Mouse (Mus musculus) embryo, embryonic 10 days (tissue): ENCODE measurements around the gene Fbxo6.
A peak's percentile ranks its signal among the peaks of the same experiment; 100 is the strongest.

ENCODE experiments used
- DNase-seq: peaks from one replicate; pipeline ENCODE4 v3.0.0-alpha.2; 2015; ENCODE audit warnings: low spot score

The Fbxo6 gene

DNA sequence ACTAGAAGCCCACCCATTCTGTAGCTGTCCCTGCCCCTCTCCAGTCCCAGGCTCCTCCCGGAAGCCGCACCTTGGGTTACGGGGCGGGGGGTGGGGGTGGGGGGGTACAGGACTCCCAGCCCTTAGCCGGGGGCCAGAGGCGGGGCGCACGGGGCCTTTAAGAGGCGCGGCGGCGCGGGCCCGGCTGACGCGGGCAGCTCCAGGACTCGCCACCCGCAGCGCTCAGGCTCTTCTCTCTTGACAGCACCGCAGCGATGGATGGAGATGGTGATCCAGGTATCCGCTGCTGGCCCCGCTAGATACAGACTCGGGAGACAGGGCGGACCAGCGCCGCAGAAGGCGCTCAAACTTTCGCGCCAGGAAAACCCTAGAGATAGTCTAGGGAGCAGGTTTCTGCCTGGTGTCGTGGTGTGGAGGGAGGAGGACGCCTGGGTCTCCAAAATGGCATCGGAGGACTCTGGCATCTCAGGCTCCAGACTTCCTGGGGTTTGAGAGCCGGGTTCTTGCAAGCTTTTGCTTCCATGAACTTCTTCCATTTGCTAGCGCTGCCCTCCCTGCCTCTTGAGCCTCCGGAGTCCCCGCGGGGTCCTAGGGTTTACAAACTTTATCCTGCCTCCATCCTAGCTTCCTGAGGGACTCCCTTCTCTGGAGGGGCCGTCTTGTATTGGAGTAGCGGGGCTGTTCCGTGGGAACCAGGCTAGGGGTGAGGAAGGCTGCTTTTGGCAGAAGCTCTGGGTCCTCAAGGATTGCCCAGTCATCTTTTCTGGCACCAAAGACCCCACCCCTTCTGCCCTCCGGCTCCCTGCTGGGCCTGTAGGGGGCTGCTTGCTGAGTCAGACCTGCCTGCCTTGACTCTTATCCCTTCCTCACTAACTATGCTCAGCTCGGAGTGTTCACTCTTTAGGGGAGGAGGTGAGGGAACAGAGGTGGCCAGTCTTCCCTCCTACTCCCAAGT, 8.8 kb upstream of the Fbxo6 start, which contains the start of the genes Fbxo44 and Fbxo2:
TSS of gene Fbxo44 (minus strand) at position 47 of the 955 bp plus-strand sequence.
TSS of gene Fbxo2 (plus strand) at position 186 of the 955 bp plus-strand sequence.
- DNase-seq = no peak

DNA sequence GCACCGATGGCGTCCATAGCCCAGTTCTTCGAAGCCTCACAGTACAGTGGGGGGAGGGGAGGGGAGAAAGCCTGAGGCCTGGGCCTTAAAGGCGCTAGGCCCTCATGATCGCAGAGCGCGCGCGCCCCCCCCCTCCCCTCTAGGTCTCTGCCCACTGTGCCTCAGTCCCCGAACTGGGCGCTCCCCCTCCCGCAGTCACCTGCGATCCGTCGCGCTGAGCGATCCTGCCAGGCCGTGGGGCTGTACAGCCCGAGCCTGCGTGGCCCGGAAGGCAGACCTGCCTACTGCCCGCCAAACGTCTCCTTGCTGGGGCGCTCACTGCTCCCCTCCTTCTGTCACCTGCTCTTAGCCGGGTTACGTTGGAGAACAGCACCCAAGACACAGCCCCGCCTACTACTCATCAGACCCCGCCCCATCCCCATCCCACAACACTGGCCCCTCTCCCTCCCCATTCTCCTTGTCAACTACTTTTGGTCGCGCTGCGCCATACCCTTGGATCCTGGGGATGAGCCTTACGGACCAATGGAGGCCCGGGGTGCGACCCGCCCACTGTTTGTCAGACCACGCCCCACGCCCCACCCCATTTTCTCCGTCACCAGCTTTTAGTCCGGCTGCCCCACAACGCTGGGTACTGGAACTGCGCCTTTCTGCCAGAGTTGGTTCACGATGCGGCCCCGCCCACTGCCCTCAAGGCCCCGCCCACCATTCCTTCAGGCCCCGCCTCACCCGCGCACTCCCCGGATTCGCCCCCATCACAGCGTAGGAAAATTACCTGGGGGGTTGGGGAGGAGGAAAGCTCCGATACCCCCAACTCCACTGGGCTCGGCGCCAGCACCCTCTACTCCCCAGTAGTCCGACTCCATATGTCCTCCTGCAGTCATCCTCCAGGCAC, 7.8 kb upstream of the Fbxo6 start:
- DNase-seq = peak; percentile 94

DNA sequence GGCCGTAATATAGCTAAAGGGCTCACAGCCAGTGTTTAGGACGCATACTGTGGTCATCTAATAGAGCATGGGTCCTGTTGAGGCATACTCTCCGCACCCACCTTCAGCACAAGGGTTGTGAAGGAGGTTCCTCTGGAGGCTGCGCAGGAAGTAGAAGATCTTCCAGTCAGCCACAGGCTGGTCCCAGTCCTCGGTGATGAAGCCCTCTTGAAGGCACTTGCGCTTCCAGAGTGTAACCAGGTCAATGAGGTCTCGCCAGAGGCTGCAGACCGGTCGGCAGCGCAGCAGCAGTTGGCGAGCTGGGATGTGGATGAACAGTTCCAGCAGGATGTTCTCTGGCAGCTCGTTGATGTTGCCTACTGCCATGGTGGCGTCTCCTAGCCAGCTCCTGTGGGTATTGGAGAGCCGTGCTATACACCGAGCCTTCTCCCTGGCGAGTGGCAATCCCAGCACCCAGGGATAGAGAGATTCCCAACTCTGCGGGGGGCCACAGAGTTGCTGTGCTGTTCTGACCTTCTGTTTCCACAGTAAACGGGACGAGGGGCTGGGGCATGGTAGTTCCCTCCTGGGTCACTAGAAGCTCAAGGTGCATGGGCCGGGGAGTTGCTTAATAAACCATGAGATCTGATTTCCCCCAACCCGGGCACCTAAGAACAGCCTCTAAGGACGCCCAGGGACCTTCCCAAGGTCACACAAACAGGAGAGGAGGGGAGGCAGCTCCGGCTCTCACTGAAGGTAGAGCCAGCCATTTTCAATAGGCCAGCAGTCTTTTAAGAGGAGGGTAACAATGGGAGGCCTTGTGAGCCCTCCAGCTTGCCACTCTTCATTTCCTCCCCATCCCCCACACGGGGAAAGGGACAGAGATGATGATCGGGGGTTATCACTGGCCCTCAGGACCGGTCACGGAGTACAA, 6.8 kb upstream of the Fbxo6 start:
- peak; percentile 65 for DNase-seq

DNA sequence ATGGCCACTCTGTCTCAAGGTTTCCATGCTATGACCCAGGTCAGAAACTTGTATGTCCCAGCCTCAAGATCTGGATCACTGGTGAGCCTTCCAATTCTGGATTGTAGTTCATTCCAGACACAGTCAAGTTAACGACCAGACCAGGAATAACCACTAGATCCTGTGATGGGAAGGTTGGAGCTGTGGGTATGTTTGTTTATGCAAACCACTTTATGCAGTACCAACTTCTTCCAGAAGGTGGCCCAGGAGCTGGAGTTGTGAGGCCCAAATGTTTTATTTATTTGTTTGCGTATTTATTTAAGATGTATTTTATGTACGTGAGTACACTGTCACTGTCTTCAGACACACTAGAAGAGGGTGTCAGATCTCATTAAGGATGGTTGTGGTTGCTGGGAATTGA, 3.0 kb upstream of the Fbxo6 start:
- DNase-seq = no peak

DNA sequence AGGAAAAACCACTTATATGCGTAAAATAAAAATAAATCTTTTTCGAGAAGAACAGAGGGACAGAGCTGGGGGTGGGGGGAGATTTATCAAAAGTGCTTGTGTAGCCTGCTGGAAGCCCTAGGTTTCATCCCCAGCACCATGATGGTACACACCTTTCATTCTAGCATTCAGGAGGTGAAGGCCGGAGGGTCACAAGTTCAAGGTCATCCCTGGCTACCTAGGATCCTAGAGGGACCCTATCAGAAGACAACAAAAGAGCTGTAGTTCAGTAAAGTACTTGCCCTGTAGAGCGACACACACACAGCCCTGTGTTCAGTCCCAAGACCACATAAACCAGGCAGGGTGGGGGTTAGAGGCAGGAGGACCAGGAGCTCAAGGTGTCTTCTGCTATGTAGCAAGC, 2.1 kb upstream of the Fbxo6 start:
- DNase-seq = no peak

DNA sequence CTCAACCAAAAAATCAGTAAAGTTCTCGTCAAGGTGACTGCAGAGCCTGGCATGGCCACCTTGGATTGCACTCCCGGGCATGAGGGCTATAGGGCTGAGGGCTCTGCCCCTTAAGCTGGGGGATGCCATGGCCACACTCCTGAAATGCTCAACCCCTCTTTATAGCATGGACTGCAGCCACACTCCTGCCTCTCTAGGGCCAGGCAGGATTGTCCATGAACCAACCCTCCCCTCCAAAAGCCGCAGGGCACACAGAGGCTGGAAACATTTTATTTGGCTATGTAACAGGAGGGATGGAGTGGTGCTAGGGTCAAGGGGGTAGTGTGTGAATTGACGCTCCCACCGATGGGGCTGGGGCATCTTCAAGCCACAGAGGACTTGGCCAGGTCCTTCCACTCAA, 607 bp upstream of the Fbxo6 start:
- DNase-seq = no peak

DNA sequence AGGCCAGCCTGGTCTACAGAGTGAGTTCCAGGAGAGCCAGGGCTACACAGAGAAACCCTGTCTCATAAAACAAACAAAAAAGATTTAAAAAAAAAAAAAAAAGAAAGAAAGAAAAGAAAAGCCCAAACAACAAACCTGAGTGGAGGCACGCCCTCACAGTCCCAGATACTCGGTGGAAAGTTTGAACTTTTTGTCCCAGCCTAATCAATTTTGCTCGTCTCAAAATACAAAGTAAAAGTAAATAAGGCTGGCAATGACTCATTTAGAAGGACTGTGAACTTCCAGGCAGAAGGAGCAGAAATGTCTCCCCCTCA, 1.0 kb downstream of the Fbxo6 start:
- no peak for DNase-seq

DNA sequence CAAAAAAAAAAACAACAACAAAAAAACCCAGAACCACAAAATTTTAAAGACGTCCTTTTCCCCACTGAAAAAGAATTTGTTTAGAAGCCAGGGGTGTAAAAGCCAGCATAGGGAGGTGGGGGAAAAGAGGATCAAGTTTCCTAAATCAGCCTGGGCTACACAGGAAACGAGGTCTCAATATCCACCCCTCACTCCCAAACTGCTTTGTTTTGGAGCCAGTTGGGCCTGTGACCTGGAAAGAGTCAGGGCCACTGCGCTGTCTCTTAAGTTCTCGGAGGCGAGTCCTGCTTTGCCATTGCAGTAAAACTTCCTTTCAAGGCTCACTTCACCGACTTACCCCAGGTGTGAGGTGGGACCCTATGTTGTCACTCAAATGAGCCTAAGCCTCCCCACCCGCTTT, 1.7 kb downstream of the Fbxo6 start:
- peak; percentile 38 for DNase-seq

DNA sequence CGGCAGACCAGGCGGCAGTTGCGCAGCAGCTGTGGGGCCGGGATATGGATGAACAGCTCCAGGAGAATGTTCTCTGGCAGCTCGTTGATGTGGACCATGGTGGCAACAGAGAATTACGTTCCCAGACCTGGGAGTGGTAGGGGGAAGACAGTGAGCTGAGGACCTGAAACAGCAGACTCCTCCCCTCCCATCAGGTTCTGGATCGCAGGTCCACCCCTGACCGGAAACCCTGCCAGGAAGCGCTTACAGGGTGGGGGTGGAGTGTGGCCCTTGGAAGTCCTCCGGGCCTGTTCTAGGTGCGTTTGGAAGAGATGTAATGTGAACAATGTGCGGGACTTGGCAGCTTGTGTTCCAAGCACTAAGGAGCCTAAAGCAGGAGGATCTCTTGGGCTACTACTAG, 2.4 kb downstream of the Fbxo6 start:
- no peak for DNase-seq

DNA sequence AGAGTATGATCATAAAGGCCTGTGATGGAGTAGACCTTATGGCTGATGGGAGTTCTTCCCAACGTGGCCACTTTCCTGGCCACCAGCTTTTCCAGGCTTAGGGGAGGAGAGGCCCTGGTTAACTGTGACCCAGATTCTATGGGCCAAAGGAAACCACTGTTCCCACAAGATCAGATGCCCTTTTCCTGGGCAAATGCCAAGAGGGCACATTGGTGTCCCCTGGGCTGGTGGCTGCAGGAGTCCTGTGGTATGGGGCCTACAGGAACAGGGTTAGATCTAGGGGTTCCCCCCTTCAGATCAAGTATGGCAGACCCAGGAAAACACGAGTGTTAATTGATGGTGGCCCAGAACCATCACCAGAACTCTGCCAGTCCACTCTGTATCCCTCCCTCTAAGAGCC, 4.2 kb downstream of the Fbxo6 start:
- no peak for DNase-seq

DNA sequence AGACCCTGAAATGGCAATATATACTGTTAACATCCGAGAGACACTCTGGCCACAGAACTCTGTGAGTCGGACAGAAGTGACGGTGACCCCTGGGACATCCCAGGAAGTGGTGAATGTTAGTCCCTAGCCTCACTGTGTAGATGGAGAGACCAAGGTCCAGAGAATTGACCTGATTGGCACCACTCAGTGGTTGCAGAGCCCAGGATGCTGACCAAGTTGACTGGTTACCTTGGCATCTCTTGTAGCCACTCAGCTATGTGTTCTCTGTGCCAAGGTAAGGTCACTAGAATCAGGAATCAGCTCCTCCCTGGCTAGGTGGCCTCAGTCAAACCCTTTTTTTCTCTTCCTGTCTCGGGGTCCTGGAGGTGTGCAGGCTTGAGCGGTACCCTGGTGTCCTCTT, 8.2 kb downstream of the Fbxo6 start:
- no peak for DNase-seq

DNA sequence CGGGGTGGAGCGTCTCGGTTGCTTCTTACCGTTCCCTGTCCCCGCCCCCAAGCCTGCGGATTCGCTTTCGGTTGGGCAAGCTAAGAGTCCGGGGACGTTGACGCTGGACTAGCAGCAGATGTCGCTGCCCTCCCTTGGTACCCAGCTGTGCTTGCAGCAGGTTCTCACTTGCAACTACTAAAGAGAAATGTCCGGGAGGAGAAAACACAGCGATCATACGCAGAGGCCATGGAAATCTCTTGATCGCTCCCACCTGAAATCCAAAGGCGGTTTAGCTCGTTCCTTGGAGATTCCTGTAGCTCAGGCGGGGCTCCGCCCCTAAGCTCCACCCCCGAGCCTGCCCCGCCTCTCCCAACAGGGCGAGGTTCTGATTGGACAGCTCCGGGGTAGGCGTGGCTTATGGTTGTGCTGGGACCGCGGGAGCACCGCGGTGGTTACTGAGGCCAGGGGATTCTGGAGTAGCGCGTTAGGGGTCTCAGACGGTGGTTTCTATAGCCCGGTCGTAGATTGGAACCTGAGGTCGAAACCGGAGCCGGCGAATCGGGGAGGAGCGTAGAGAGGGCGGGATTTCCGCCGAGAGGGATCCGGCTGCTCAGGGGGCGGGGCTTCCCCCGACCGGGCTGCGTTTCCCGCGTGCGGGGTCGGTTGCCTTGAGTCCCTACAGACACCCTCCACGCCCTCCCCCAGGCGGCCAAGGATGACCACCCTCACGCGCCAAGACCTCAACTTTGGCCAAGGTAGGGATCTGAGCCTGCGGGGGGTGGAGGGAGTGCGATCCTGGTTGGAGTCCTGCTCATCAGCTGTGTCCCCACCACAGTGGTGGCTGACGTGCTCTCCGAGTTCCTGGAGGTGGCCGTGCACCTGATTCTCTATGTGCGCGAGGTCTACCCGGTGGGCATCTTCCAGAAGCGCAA, 11.6 kb downstream of the Fbxo6 start:
- peak; percentile 93 for DNase-seq

DNA sequence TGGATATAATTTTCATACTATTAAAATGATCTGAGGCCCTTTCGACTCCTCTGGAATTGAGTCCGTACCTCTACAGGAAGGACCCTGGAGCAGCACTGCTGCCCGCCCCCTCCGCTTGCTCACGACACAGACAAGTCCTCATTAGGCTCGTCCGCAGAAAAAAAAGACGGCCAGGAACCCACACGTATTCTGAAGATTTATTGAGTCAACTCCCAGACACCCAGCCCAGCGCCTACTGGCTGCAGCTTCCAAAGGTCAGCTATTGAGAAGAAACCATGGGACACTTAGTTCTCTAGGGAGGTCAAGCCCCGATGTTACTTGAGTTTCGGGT, 12.2 kb downstream of the Fbxo6 start:
- DNase-seq = no peak

DNA sequence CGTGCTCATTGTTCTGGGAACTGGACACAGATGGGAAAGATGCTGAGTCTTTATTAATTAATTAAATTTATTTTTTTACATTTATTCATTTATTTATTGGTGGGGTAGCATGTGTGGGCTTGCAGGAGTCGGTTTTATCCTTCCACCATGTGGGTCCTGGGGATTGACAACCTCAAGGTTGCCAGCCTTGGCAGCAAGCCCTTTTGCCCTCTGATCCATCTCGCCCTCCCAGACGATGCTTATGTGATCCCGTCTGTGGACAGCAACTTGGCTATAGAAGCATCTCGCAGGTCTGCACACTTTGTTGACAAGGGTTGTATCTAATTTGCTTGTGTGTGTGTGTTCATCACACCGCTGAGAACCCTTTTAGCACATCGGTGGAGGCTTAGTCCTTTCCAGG, 14.4 kb downstream of the Fbxo6 start:
- no peak for DNase-seq

DNA sequence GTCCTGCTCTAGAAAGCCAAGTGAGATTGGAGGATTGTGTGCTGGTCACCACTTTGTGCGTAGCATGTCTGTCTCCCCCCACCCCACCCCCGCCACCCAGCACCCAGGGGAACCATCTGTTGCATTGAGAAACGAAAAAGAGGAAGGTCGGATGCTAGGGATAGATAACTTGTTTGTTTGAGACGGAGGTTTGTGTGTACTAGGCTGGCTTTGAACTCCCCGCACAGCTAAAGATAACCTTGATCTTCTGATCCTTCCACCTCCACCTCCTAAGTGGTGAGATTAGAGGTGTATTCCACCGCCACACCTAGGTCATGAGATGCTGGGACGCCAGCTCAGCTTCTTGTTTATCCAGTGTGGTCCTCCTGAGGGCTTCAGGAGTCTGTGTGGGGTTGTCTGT, 17.0 kb downstream of the Fbxo6 start:
- no peak for DNase-seq

DNA sequence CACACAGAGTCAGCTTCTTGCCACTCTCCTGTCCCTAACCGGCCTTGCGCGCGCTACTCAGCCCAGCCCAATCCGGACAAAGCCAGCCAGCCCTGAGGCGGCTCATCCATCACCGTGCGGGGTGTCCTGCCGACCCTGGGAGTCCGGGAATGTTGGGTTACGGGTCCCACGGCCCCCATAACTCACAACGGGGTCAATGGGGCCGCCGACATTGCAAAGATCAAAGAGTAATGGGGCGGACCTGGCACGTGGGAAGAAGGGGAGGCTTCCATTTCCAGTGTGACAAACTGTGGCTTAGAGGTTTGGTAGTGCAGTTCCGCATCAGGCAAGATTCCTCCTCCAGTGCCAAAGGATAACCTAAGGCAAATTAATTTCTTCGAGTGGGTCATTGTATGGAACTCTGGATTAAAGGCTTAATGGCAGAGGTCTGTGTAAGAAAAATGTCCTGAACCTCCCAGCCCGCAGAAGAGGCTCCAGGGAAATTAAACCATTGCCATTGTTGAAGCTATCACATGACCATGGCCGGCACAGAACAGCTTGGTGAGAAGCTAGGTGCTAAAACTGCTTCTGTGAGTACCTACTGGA, 20.4 kb downstream of the Fbxo6 start:
- peak; percentile 83 for DNase-seq

DNA sequence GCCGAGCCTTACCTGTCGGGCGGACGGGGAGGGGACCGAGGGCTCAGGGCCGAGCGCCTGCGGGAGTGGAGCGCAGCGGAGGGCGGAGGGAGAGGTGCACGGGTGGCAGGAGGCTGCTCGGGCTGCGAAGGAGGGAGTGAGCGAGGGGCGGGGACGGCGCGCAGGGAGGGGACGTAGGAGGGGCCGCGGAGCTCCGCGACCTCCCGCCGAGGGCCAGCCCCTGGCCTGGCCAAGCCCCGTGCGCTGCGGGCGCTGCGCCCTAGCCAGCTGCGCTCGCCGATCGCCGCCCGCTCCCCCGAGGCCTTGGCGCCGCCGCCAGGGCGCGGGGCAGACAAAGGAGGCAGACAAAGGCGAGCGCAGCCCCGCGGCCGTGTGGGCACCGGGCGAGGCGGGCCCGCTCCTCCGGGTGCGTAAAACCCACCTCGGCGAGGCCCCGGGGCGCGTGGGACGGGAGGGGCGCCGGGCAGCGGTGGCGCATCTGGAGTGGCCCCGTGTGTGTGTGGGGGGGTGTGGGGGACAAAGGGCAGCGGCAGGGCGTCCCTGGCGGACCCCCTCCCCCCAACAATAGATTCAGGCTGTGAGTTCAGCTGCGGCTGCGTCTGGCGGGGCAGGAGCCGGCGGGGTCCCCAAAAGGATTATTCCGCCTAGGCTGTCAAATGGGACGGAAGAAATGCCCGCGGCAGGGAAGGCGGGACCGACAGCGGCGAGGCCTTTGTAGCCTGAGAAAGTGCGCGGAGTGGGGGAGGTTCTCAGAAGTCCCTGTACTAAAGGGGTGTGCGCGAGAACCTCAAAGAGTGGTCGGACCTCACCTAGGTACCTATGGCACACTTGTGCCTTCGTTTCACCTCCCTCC, 21.2 kb downstream of the Fbxo6 start, which contains the start of gene Draxin:
TSS of gene Draxin (minus strand) at position 138 of the 853 bp plus-strand sequence.
- peak; percentile 87 for DNase-seq

DNA sequence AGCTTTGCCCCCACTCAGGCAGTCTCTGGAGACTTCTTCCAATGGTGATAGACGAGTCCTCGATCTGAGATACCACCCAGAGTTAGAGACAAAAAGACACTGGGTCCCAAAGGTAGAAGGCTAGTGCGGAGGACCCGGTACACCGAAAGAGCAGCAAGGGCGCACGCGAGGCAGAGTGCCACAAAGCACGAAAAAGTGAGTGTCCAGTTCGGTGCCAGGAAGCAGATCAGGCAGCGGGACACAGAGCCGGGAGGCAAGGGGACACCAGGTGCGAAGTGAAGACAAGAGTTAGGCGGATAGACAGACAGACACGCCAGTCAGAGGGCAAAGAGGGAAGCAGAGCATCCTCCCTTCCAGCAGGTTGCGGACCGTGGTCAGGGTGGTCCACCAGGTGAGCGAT, 21.8 kb downstream of the Fbxo6 start, which contains the start of gene Mad2l2:
TSS of gene Mad2l2 (plus strand) at position 252 of the 400 bp plus-strand sequence.
- DNase-seq = peak; percentile 38

DNA sequence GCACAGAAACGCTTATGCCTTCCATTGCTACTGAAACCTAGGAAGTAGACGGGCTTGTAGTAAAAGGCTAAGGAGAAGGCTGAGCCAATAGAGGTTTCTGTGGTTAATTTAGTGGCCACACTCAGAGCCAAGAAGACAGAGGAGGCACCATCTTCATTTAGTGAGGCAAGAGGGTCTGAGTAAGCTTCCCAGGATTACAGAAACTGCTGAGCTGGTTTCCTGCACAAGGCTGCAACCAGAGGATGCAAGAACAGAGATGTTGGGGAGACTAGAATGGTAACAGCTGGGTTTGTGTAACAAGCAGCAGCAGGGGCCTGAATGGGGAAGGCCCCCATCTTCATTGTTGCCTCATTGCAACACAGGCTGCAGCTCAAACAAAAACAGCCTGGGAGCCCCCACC, 23.3 kb downstream of the Fbxo6 start:
- no peak for DNase-seq
